Comparison of ENCODE assay signal across 9 mouse cellular contexts in genomic region chr5:73686149-73686548, GRCm38 (mm10). TPM values are rescaled to one million over a fixed set of nuclear protein-coding genes. Genes with fewer than 3 reads are reported as not detected.
DNase-seq lines count a peak whose midpoint lies in the region; ATAC-seq and TF ChIP-seq lines count a peak whose summit lies in the region.
"Had no signal": no experiment of that assay in that cellular context is flagged by ENCODE, and none has a peak within 500 bp of the region (broad histone marks: within the 10 kb centered on the region; RNA-seq: fewer than 3 reads in every experiment).

No protein-coding gene starts in this region.

- no peaks in the 10 kb centered on the region for H3K79me2 ChIP-seq in CH12.LX (replicated peaks; ENCODE audit: control insufficient read depth, extremely low read depth, insufficient read depth, poor library complexity, severe bottlenecking)

- 26% methylated on average over 4 of the region's 4 CpGs for WGBS in hindbrain, embryonic 14.5 days
- 30% methylated on average over 4 of the region's 4 CpGs for WGBS in hindbrain, embryonic 12.5 days

- TF ChIP-seq EP300 in CH12.LX (IDR thresholded peaks at IDR 0.05; ENCODE audit: low read length), result no peak

- in situ Hi-C loops in CH12.LX (cut with MboI; ENCODE audit: low pct_ligation_motif_present, low pct_unique_long_range_greater_than_20kb, low sequenced_read_pairs), result loop anchor here (10.0 kb wide), 1 partner anchor 599 kb away; no protein-coding TSS in a partner anchor

- peak; percentile 76 for TF ChIP-seq RAD21 in CH12.LX (IDR thresholded peaks at IDR 0.05; ENCODE audit: low read depth, low read length)

- dilution Hi-C loops in CH12.LX (cut with MboI; ENCODE audit: extremely low pct_ligation_motif_present, extremely low pct_unique_long_range_greater_than_20kb, low sequenced_read_pairs), result no loop called here

- no peak for TF ChIP-seq POLR2A in CH12.LX (IDR thresholded peaks at IDR 0.05; ENCODE audit: low read depth, low read length)

- no peak overlapping the region for H3K4me3 ChIP-seq in hindbrain, embryonic 14.5 days (replicated peaks; ENCODE audit: low read length)
- H3K4me3 ChIP-seq in hindbrain, embryonic 12.5 days, result no peak overlapping the region
- no peak overlapping the region for H3K4me3 ChIP-seq in CH12.LX (replicated peaks in 1 of 3; ENCODE audit: low read depth in 2 of 3, low read length in 2 of 3, poor library complexity in 1 of 3)
- H3K4me3 ChIP-seq: neural tube, embryonic 12.5 days had no signal

- no peak overlapping the region for H3K27ac ChIP-seq in hindbrain, embryonic 14.5 days
- H3K27ac ChIP-seq in hindbrain, embryonic 12.5 days, result no peak overlapping the region
- no peak overlapping the region for H3K27ac ChIP-seq in CH12.LX (ENCODE audit: insufficient read depth, low read depth)
- H3K27ac ChIP-seq: neural tube, embryonic 12.5 days had no signal

- H3K36me3 ChIP-seq in hindbrain, embryonic 14.5 days (replicated peaks; ENCODE audit: control insufficient read depth, insufficient read depth), result no peaks in the 10 kb centered on the region
- no peaks in the 10 kb centered on the region for H3K36me3 ChIP-seq in hindbrain, embryonic 12.5 days
- H3K36me3 ChIP-seq in CH12.LX (replicated peaks in 1 of 2; ENCODE audit: control insufficient read depth in 1 of 2, insufficient read depth in 1 of 2, low read length in 1 of 2), result no peaks in the 10 kb centered on the region
- H3K36me3 ChIP-seq: neural tube, embryonic 12.5 days had no signal

- H3K27me3 ChIP-seq in hindbrain, embryonic 14.5 days (ENCODE audit: control insufficient read depth, insufficient read depth, low read length), result no peaks in the 10 kb centered on the region
- H3K27me3 ChIP-seq in hindbrain, embryonic 12.5 days, result no peaks in the 10 kb centered on the region
- no peaks in the 10 kb centered on the region for H3K27me3 ChIP-seq in CH12.LX (replicated peaks)
- H3K27me3 ChIP-seq: neural tube, embryonic 12.5 days had no signal

- no peaks in the 10 kb centered on the region for H3K4me1 ChIP-seq in hindbrain, embryonic 14.5 days (replicated peaks; ENCODE audit: control insufficient read depth, insufficient read depth, low read length)
- no peaks in the 10 kb centered on the region for H3K4me1 ChIP-seq in hindbrain, embryonic 12.5 days
- H3K4me1 ChIP-seq in CH12.LX (ENCODE audit: control insufficient read depth in 1 of 2, insufficient read depth in 2 of 2), result peaks cover 0 to 3% of the 10 kb centered on the region in 2 experiments; a peak in 2 of 4 replicates
- H3K4me1 ChIP-seq: neural tube, embryonic 12.5 days had no signal

- no peaks in the 10 kb centered on the region for H3K9me3 ChIP-seq in hindbrain, embryonic 14.5 days (ENCODE audit: control insufficient read depth, low read length)
- H3K9me3 ChIP-seq in hindbrain, embryonic 12.5 days (replicated peaks), result no peaks in the 10 kb centered on the region
- H3K9me3 ChIP-seq in CH12.LX (replicated peaks; ENCODE audit: low read length), result no peaks in the 10 kb centered on the region
- H3K9me3 ChIP-seq: neural tube, embryonic 12.5 days had no signal

- no peak overlapping the region for H3K4me2 ChIP-seq in hindbrain, embryonic 14.5 days (replicated peaks)
- H3K4me2 ChIP-seq in hindbrain, embryonic 12.5 days (replicated peaks), result no peak overlapping the region
- H3K4me2 ChIP-seq in CH12.LX (ENCODE audit: insufficient read depth, low read depth, poor library complexity, severe bottlenecking), result no peak overlapping the region
- H3K4me2 ChIP-seq: neural tube, embryonic 12.5 days had no signal

- peak in 1 of 2 experiments; percentile 64; a peak in 2 of 4 replicates for TF ChIP-seq CTCF in CH12.LX (conservative IDR thresholded peaks at IDR 0.05 in 1 of 2, IDR thresholded peaks at IDR 0.05 in 1 of 2; ENCODE audit: low read depth in 2 of 2, low read length in 2 of 2)

- DNase-seq in hindbrain, embryonic 14.5 days (ENCODE audit: low spot score), result peak; percentile 78
- DNase-seq in CH12.LX (ENCODE audit: extremely low read depth) (no peak), R1 (ENCODE audit: low read depth, low spot score) (peak; percentile 30)
- DNase-seq in kidney, postnatal 4 days, result peak; percentile 32 to 44

- ATAC-seq in hindbrain, embryonic 14.5 days (ENCODE audit: low FRiP score), result no peak
- ATAC-seq in hindbrain, embryonic 12.5 days (ENCODE audit: low FRiP score), result no peak
- no peak for ATAC-seq in megakaryocyte-erythroid progenitor cell, adult 5-6 weeks (replicated peaks; ENCODE audit: low FRiP score, low TSS enrichment, poor library complexity, severe bottlenecking)
- no peak for ATAC-seq in erythroblast, adult 5-6 weeks (replicated peaks; ENCODE audit: low FRiP score, poor library complexity, severe bottlenecking)
- ATAC-seq: intestine, embryonic 16.5 days had no signal

- no peak overlapping the region for H3K9ac ChIP-seq in hindbrain, embryonic 14.5 days
- no peak overlapping the region for H3K9ac ChIP-seq in hindbrain, embryonic 12.5 days
- H3K9ac ChIP-seq in CH12.LX (ENCODE audit: insufficient read depth, low read depth), result no peak overlapping the region
- H3K9ac ChIP-seq: neural tube, embryonic 12.5 days had no signal

TF ChIP-seq in CH12.LX, 34 proteins besides CTCF, POLR2A, EP300 and RAD21:
- TF ChIP-seq E2F4 (IDR thresholded peaks at IDR 0.05; ENCODE audit: insufficient replicate concordance, low read depth, low read length) (no peak), SMC3 (IDR thresholded peaks at IDR 0.05; ENCODE audit: low read depth, low read length) (peak; percentile 43)
TF ChIP-seq in CH12.LX: peak in this region for 1.

RNA-seq across cellular contexts. Expression of gene Spata18, which starts 35.0 kb away (rescaled TPM):
- polyA plus RNA-seq in hindbrain, embryonic 14.5 days (2014; fragmentation: Nextera tagmentation; extraction: Ambion mirVana), result 0.85 and 1.4 TPM in 2 replicates
- polyA plus RNA-seq in hindbrain, embryonic 12.5 days (2016; fragmentation: Nextera tagmentation; extraction: Ambion mirVana), result 0.90 and 1.1 TPM in 2 replicates
- not detected in 2 replicates for total RNA-seq in CH12.LX (2012; rRNA removed)
- total RNA-seq in CH12.LX (2014; rRNA removed), result not detected in 2 replicates
- not detected in 2 replicates for polyA plus RNA-seq in CH12.LX (2012; ENCODE audit: insufficient read length, low read depth)
- total RNA-seq in megakaryocyte-erythroid progenitor cell, adult 5-6 weeks (2014; fragmentation: Nextera tagmentation), result not detected in 2 replicates
- total RNA-seq in megakaryocyte-erythroid progenitor cell, adult 5-6 weeks (2017), result not detected in 2 replicates
- not detected in 2 replicates for total RNA-seq in erythroblast, adult 5-6 weeks (2015; ENCODE audit: low replicate concordance)
- not detected in 2 replicates for total RNA-seq in erythroblast, adult 5-6 weeks (2017; ENCODE audit: low replicate concordance)
- polyA plus RNA-seq: neural tube, embryonic 12.5 days had no signal

RNA-seq across cellular contexts. Expression of gene Sgcb, which starts 38.6 kb away (rescaled TPM):
- 42.1 and 50.3 TPM in 2 replicates for polyA plus RNA-seq in hindbrain, embryonic 14.5 days (2014; fragmentation: Nextera tagmentation; extraction: Ambion mirVana)
- polyA plus RNA-seq in hindbrain, embryonic 12.5 days (2016; fragmentation: Nextera tagmentation; extraction: Ambion mirVana), result 26.5 and 29.1 TPM in 2 replicates
- total RNA-seq in CH12.LX (2012; rRNA removed) (2.6 TPM in 2 replicates), CH12.LX (2014; rRNA removed) (4.6 and 4.7 TPM in 2 replicates)
- 8.5 and 10.4 TPM in 2 replicates for polyA plus RNA-seq in CH12.LX (2012; ENCODE audit: insufficient read length, low read depth)
- 2.5 and 4.7 TPM in 2 replicates for total RNA-seq in megakaryocyte-erythroid progenitor cell, adult 5-6 weeks (2014; fragmentation: Nextera tagmentation)
- total RNA-seq in megakaryocyte-erythroid progenitor cell, adult 5-6 weeks (2017), result 2.7 and 5.7 TPM in 2 replicates
- total RNA-seq in erythroblast, adult 5-6 weeks (2015; ENCODE audit: low replicate concordance), result 0.19 and 0.42 TPM in 2 replicates
- total RNA-seq in erythroblast, adult 5-6 weeks (2017; ENCODE audit: low replicate concordance), result 0.17 and 0.28 TPM in 2 replicates

RNA-seq across cellular contexts. Expression of gene Lrrc66, which starts 53.8 kb away (rescaled TPM):
- polyA plus RNA-seq in hindbrain, embryonic 14.5 days (2014; fragmentation: Nextera tagmentation; extraction: Ambion mirVana), result not detected in 2 replicates
- not detected in 2 replicates for polyA plus RNA-seq in hindbrain, embryonic 12.5 days (2016; fragmentation: Nextera tagmentation; extraction: Ambion mirVana)
- total RNA-seq in CH12.LX (2012; rRNA removed) (0.04 TPM in 1 of 2 replicates, not detected in the other), CH12.LX (2014; rRNA removed) (not detected in 2 replicates)
- not detected in 2 replicates for polyA plus RNA-seq in CH12.LX (2012; ENCODE audit: insufficient read length, low read depth)
- total RNA-seq in megakaryocyte-erythroid progenitor cell, adult 5-6 weeks (2014; fragmentation: Nextera tagmentation), result 0.68 and 1.7 TPM in 2 replicates
- total RNA-seq in megakaryocyte-erythroid progenitor cell, adult 5-6 weeks (2017), result 10.7 and 21.4 TPM in 2 replicates
- not detected in 2 replicates for total RNA-seq in erythroblast, adult 5-6 weeks (2015; ENCODE audit: low replicate concordance)
- 0.43 TPM in 1 of 2 replicates, not detected in the other for total RNA-seq in erythroblast, adult 5-6 weeks (2017; ENCODE audit: low replicate concordance)
- polyA plus RNA-seq: neural tube, embryonic 12.5 days had no signal
